Mouse (Mus musculus) liver, embryonic 12.5 days (tissue): ENCODE data around the gene AI413582. TPM values are rescaled to one million over a fixed set of nuclear protein-coding genes. Genes with fewer than 3 reads are reported as not detected.

ENCODE experiments used
- ATAC-seq: fragments of 200-750 bp; cut with Nextera tagmentation; 2 replicates; pipeline ENCODE4 v1.8.0; 2017; ENCODE audit warnings: moderate number of reproducible peaks, mild to moderate bottlenecking, moderate library complexity
- H3K27ac ChIP-seq: fragments of 300-500 bp; sonication (generic); 2 replicates; pipeline ENCODE4 v1.5.1; 2016; ENCODE audit warnings: mild to moderate bottlenecking
- H3K27me3 ChIP-seq: fragments of 300-500 bp; sonication (generic); replicated peaks from 2 replicates; pipeline ENCODE4 v1.6.1; 2016; ENCODE audit warnings: mild to moderate bottlenecking, moderate library complexity
- H3K36me3 ChIP-seq: fragments of 300-500 bp; sonication (generic); 2 replicates; pipeline ENCODE4 v1.6.1; 2016; ENCODE audit warnings: mild to moderate bottlenecking, moderate library complexity
- H3K4me1 ChIP-seq: fragments of 300-500 bp; sonication (generic); 2 replicates; pipeline ENCODE4 v1.6.1; 2016
- H3K4me2 ChIP-seq: fragments of 300-500 bp; sonication (generic); 2 replicates; pipeline ENCODE4 v1.6.1; 2016; ENCODE audit warnings: mild to moderate bottlenecking, moderate library complexity
- H3K4me3 ChIP-seq: fragments of 300-500 bp; sonication (generic); 2 replicates; pipeline ENCODE4 v1.5.1; 2016; ENCODE audit warnings: mild to moderate bottlenecking, moderate library complexity
- H3K9ac ChIP-seq: fragments of 300-500 bp; sonication (generic); 2 replicates; pipeline ENCODE4 v1.6.1; 2016; ENCODE audit warnings: mild to moderate bottlenecking, moderate library complexity
- H3K9me3 ChIP-seq: fragments of 300-500 bp; sonication (generic); replicated peaks from 2 replicates; pipeline ENCODE4 v1.6.1; 2016; ENCODE audit warnings: mild to moderate bottlenecking, moderate library complexity
- WGBS: fragments of 180-500 bp; shearing (Covaris S2); methylation state at CpG from one replicate; pipeline ENCODE4 v1.1.7; 2016; ENCODE audit not compliant: insufficient replicate concordance; 5-methylcytosine and 5-hydroxymethylcytosine counted together
- polyA plus RNA-seq: library from polyadenylated mRNA; unstranded; fragments of >200 nt; fragmentation: Nextera tagmentation; extraction: Ambion mirVana; gene quantifications from 2 replicates; pipeline ENCODE4 v1.2.1, GENCODE M21; 2016

The AI413582 gene
- 14.1 and 16.8 TPM in 2 replicates for polyA plus RNA-seq

GRCm38 (mm10) chr17:27565163-27565941 is at the start of gene AI413582:
AI413582 (minus strand) TSS chr17:27565756.
- H3K9me3 ChIP-seq = no peaks in the 10 kb centered on the region
- peak within 1 kb of the TSS; percentile 79 for H3K9ac ChIP-seq
- peaks cover 26% of the 10 kb centered on the region for H3K36me3 ChIP-seq
- WGBS = under 1% methylated on average over 57 of the region's 58 CpGs
- H3K27ac ChIP-seq = peak within 1 kb of the TSS; percentile 80
- peak within 1 kb of the TSS; percentile 99 for H3K4me2 ChIP-seq
- ATAC-seq = peak; percentile 92
- peaks cover 7% of the 10 kb centered on the region; the same call in 1 of the 2 replicates for H3K27me3 ChIP-seq
- peaks cover 61% of the 10 kb centered on the region for H3K4me1 ChIP-seq
- peak within 1 kb of the TSS; percentile 72 for H3K4me3 ChIP-seq

- H3K9me3 ChIP-seq = peaks cover 5% of the 10 kb centered on the region; the same call in 1 of the 2 replicates
- H3K27me3 ChIP-seq = no peaks in the 10 kb centered on the region
- H3K4me2 ChIP-seq = no peak overlapping the region
- H3K4me3 ChIP-seq = no peak overlapping the region
- no peak for ATAC-seq
- no peak overlapping the region for H3K27ac ChIP-seq
- peaks cover 47% of the 10 kb centered on the region for H3K36me3 ChIP-seq
- H3K4me1 ChIP-seq = peaks cover 58% of the 10 kb centered on the region
- H3K9ac ChIP-seq = no peak overlapping the region
- 82% methylated on average over 4 of the region's 4 CpGs for WGBS
Observed at GRCm38 (mm10) chr17:27613016-27613415, 47.5 kb upstream of the AI413582 start.

- Histone ChIP-seq H3K4me1 (peaks cover 58% of the 10 kb centered on the region), H3K27ac (peak overlapping the region; percentile 37; the same call in 1 of the 2 replicates), H3K4me3 (no peak overlapping the region), H3K9ac (peak overlapping the region; percentile 24; the same call in 1 of the 2 replicates), H3K4me2 (peak overlapping the region; percentile 22; the same call in 1 of the 2 replicates), H3K9me3 (no peaks in the 10 kb centered on the region), H3K36me3 (peaks cover 39% of the 10 kb centered on the region), H3K27me3 (no peaks in the 10 kb centered on the region)
- WGBS = 63% methylated on average over 5 of the region's 5 CpGs
- ATAC-seq = 0 out of 2 replicates have a peak, but pooled peaks have one; percentile 15
Observed at GRCm38 (mm10) chr17:27611994-27612393, 46.4 kb upstream of the AI413582 start.

- H3K4me3 ChIP-seq = no peak overlapping the region
- H3K4me1 ChIP-seq = peaks cover 58% of the 10 kb centered on the region
- 38% methylated on average over 3 of the region's 3 CpGs for WGBS
Observed at GRCm38 (mm10) chr17:27611519-27611884, 45.9 kb upstream of the AI413582 start.

GRCm38 (mm10) chr17:27610679-27611518 is 45.3 kb upstream of the AI413582 start:
- peaks cover 62% of the 10 kb centered on the region for H3K4me1 ChIP-seq
- H3K27me3 ChIP-seq = no peaks in the 10 kb centered on the region
- peaks cover 35% of the 10 kb centered on the region for H3K36me3 ChIP-seq
- H3K4me3 ChIP-seq = no peak overlapping the region
- H3K27ac ChIP-seq = no peak overlapping the region
- peak overlapping the region; percentile 22 for H3K4me2 ChIP-seq
- WGBS = 40% methylated on average over 10 of the region's 10 CpGs
- no peak overlapping the region for H3K9ac ChIP-seq
- H3K9me3 ChIP-seq = no peaks in the 10 kb centered on the region
- no peak for ATAC-seq

More at GRCm38 (mm10) chr17:27611519-27611884, 45.9 kb upstream of the AI413582 start:
- Histone ChIP-seq H3K27me3 (no peaks in the 10 kb centered on the region), H3K27ac (no peak overlapping the region), H3K9me3 (no peaks in the 10 kb centered on the region), H3K9ac (no peak overlapping the region), H3K36me3 (peaks cover 36% of the 10 kb centered on the region), H3K4me2 (peak overlapping the region; percentile 22; the same call in 1 of the 2 replicates)
- ATAC-seq = peak; percentile 41; the same call in 1 of the 2 replicates

- Histone ChIP-seq H3K4me1 (peaks cover 63% of the 10 kb centered on the region), H3K36me3 (peaks cover 31% of the 10 kb centered on the region), H3K9ac (no peak overlapping the region), H3K27me3 (no peaks in the 10 kb centered on the region), H3K27ac (no peak overlapping the region), H3K9me3 (no peaks in the 10 kb centered on the region), H3K4me3 (no peak overlapping the region), H3K4me2 (no peak overlapping the region)
- ATAC-seq = no peak
- WGBS = 81% methylated on average over 7 of the region's 7 CpGs
Observed at GRCm38 (mm10) chr17:27609576-27609975, 44.0 kb upstream of the AI413582 start.

- H3K27me3 ChIP-seq = no peaks in the 10 kb centered on the region
- 41% methylated on average over 21 of the region's 21 CpGs for WGBS
- H3K4me1 ChIP-seq = peaks cover 65% of the 10 kb centered on the region
- ATAC-seq = peak; percentile 50
- H3K9me3 ChIP-seq = no peaks in the 10 kb centered on the region
- peak overlapping the region; percentile 18 for H3K4me2 ChIP-seq
- H3K9ac ChIP-seq = 0 out of 2 replicates have a peak overlapping the region, but pooled peaks have one; percentile 9
- H3K4me3 ChIP-seq = no peak overlapping the region
- H3K27ac ChIP-seq = peak overlapping the region; percentile 51; the same call in 1 of the 2 replicates
- H3K36me3 ChIP-seq = peaks cover 9% of the 10 kb centered on the region
Observed at GRCm38 (mm10) chr17:27603522-27604234, 38.1 kb upstream of the AI413582 start.

- Histone ChIP-seq H3K27ac (no peak overlapping the region), H3K27me3 (no peaks in the 10 kb centered on the region), H3K9ac (no peak overlapping the region), H3K4me3 (no peak overlapping the region), H3K4me2 (no peak overlapping the region), H3K4me1 (peaks cover 65% of the 10 kb centered on the region), H3K36me3 (peaks cover 4% of the 10 kb centered on the region), H3K9me3 (no peaks in the 10 kb centered on the region)
- ATAC-seq = no peak
- 65% methylated on average over 2 of the region's 2 CpGs for WGBS
Observed at GRCm38 (mm10) chr17:27603036-27603435, 37.5 kb upstream of the AI413582 start.

- no peak for ATAC-seq
- H3K36me3 ChIP-seq = peaks cover 15% of the 10 kb centered on the region
- no peaks in the 10 kb centered on the region for H3K27me3 ChIP-seq
- WGBS = 77% methylated on average over 5 of the region's 5 CpGs
- peaks cover 60% of the 10 kb centered on the region for H3K4me1 ChIP-seq
- no peak overlapping the region for H3K4me3 ChIP-seq
- no peak overlapping the region for H3K4me2 ChIP-seq
- H3K9ac ChIP-seq = no peak overlapping the region
- no peak overlapping the region for H3K27ac ChIP-seq
- no peaks in the 10 kb centered on the region for H3K9me3 ChIP-seq
Observed at GRCm38 (mm10) chr17:27600869-27601268, 35.3 kb upstream of the AI413582 start.

- Histone ChIP-seq H3K27me3 (no peaks in the 10 kb centered on the region), H3K4me3 (no peak overlapping the region), H3K4me2 (no peak overlapping the region), H3K4me1 (peaks cover 55% of the 10 kb centered on the region), H3K9ac (no peak overlapping the region), H3K9me3 (no peaks in the 10 kb centered on the region), H3K36me3 (peaks cover 20% of the 10 kb centered on the region), H3K27ac (no peak overlapping the region)
- no peak for ATAC-seq
- 80% methylated on average over 3 of the region's 3 CpGs for WGBS
Observed at GRCm38 (mm10) chr17:27600286-27600685, 34.7 kb upstream of the AI413582 start.

GRCm38 (mm10) chr17:27596376-27597190 is 31.0 kb upstream of the AI413582 start:
- Histone ChIP-seq H3K9ac (no peak overlapping the region), H3K4me3 (no peak overlapping the region), H3K27ac (no peak overlapping the region), H3K4me1 (peaks cover 23% of the 10 kb centered on the region), H3K27me3 (no peaks in the 10 kb centered on the region), H3K36me3 (peaks cover 52% of the 10 kb centered on the region), H3K9me3 (no peaks in the 10 kb centered on the region), H3K4me2 (no peak overlapping the region)
- 79% methylated on average over 21 of the region's 21 CpGs for whole genome bisulfite sequencing
- no peak for ATAC-seq
